Mouse (Mus musculus): Measurements from ENCODE around the gene Srsf10.

DNA sequence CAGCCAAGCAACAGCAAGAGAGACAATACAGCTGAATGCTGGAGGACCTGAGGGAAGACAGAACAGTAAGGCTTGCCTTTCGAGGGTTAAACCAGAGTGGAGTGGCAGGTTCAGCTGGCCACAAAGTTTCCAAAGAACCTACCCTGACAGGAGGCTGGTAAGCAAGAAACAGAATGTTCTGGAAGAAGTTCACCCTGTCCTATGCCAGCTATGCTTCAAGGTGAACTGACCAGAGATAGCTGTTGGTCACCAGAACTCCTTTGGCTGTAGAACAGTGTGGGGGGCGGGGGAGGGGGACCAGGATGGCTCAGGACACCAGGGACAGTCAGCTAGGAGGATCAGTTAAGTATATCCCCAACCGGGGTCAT lies 16.6 kb upstream of the Srsf10 start:
- TF ChIP-seq CTCF (conservative IDR thresholded peaks at IDR 0.05; ENCODE audit: low read length) (no peak), POU5F1 (IDR thresholded peaks at IDR 0.05; ENCODE audit: borderline replicate concordance, low read length) (no peak)
